Mouse (Mus musculus): ENCODE data around the gene Cpne5. TPM values are rescaled to one million over a fixed set of nuclear protein-coding genes. Genes with fewer than 3 reads are reported as not detected.
"Not testable (repeated sequence)": the region's sequence is repeated elsewhere in the genome, so short reads cannot be mapped to it uniquely, and the experiment has no call there.

Cpne5 gene
- total and polyA plus RNA-seq, 2 experiments from 2014 or later, result 61.6 to 65.8 TPM

GRCm38 (mm10) chr17:29251608-29252390 is 13.8 kb upstream of the Cpne5 start:
- WGBS, result 57% methylated on average over 15 of the region's 15 CpGs
- H3K4me1 ChIP-seq (ENCODE audit: insufficient read depth, low read length), result no peaks in the 10 kb centered on the region
- H3K9ac ChIP-seq (replicated peaks; ENCODE audit: low read length), result no peak overlapping the region
- peaks cover 4% of the 10 kb centered on the region; the same call in 1 of the 2 replicates for H3K36me3 ChIP-seq (ENCODE audit: insufficient read depth, low read length)
- H3K4me3 ChIP-seq (ENCODE audit: low read length), result no peak overlapping the region
- TF ChIP-seq CTCF (IDR thresholded peaks at IDR 0.05; ENCODE audit: low read depth), result no peak
- no peaks in the 10 kb centered on the region for H3K9me3 ChIP-seq (ENCODE audit: low read length)
- no peak overlapping the region for H3K27ac ChIP-seq
- H3K27me3 ChIP-seq (ENCODE audit: insufficient read depth, low read length), result no peaks in the 10 kb centered on the region
- no peak overlapping the region for H3K4me2 ChIP-seq (ENCODE audit: low read depth, low read length)
- DNase-seq (ENCODE audit: low spot score) (peak; percentile 60), ATAC-seq (no peak)

- not testable (repeated sequence) for ATAC-seq; DNase-seq (ENCODE audit: low spot score); H3K9ac ChIP-seq (replicated peaks; ENCODE audit: low read length); H3K9me3 ChIP-seq (ENCODE audit: low read length); H3K27ac ChIP-seq; H3K4me1 ChIP-seq (ENCODE audit: insufficient read depth, low read length); H3K36me3 ChIP-seq (ENCODE audit: insufficient read depth, low read length); H3K27me3 ChIP-seq (ENCODE audit: insufficient read depth, low read length); H3K4me3 ChIP-seq (ENCODE audit: low read length); H3K4me2 ChIP-seq (ENCODE audit: low read depth, low read length)
- 74% methylated on average over 14 of the region's 14 CpGs for WGBS
Observed at GRCm38 (mm10) chr17:29251006-29251405, 13.0 kb upstream of the Cpne5 start.

- no peak overlapping the region for H3K27ac ChIP-seq
- H3K36me3 ChIP-seq (ENCODE audit: insufficient read depth, low read length), result peaks cover 4% of the 10 kb centered on the region; the same call in 1 of the 2 replicates
- H3K9ac ChIP-seq (replicated peaks; ENCODE audit: low read length), result no peak overlapping the region
- H3K4me1 ChIP-seq (ENCODE audit: insufficient read depth, low read length), result 0 out of 2 replicates have a peak, but pooled peaks cover 4% of the 10 kb centered on the region
- H3K4me2 ChIP-seq (ENCODE audit: low read depth, low read length), result no peak overlapping the region
- no peak for ATAC-seq
- TF ChIP-seq CTCF (IDR thresholded peaks at IDR 0.05; ENCODE audit: low read depth), result peak; percentile 65
- H3K27me3 ChIP-seq (ENCODE audit: insufficient read depth, low read length), result no peaks in the 10 kb centered on the region
- H3K9me3 ChIP-seq (ENCODE audit: low read length), result no peaks in the 10 kb centered on the region
- 54% methylated on average over 9 of the region's 9 CpGs for WGBS
- peak; percentile 79 for DNase-seq (ENCODE audit: low spot score)
- no peak overlapping the region for H3K4me3 ChIP-seq (ENCODE audit: low read length)
Observed at GRCm38 (mm10) chr17:29249512-29249911, 11.5 kb upstream of the Cpne5 start.

- H3K36me3 ChIP-seq (ENCODE audit: insufficient read depth, low read length), result peaks cover 4% of the 10 kb centered on the region; the same call in 1 of the 2 replicates
- no peak overlapping the region for H3K9ac ChIP-seq (replicated peaks; ENCODE audit: low read length)
- no peaks in the 10 kb centered on the region for H3K9me3 ChIP-seq (ENCODE audit: low read length)
- peak; percentile 17 for DNase-seq (ENCODE audit: low spot score)
- 65% methylated on average over 13 of the region's 13 CpGs for WGBS
- no peak overlapping the region for H3K4me2 ChIP-seq (ENCODE audit: low read depth, low read length)
- no peak overlapping the region for H3K4me3 ChIP-seq (ENCODE audit: low read length)
- no peak for TF ChIP-seq CTCF (IDR thresholded peaks at IDR 0.05; ENCODE audit: low read depth)
- no peak overlapping the region for H3K27ac ChIP-seq
- H3K27me3 ChIP-seq (ENCODE audit: insufficient read depth, low read length), result no peaks in the 10 kb centered on the region
- no peak for ATAC-seq
- 0 out of 2 replicates have a peak, but pooled peaks cover 4% of the 10 kb centered on the region for H3K4me1 ChIP-seq (ENCODE audit: insufficient read depth, low read length)
Observed at GRCm38 (mm10) chr17:29247881-29248280, 9.9 kb upstream of the Cpne5 start.

- H3K27me3 ChIP-seq (ENCODE audit: insufficient read depth, low read length), result no peaks in the 10 kb centered on the region
- H3K9ac ChIP-seq (replicated peaks; ENCODE audit: low read length), result no peak overlapping the region
- peak overlapping the region; percentile 50; the same call in 1 of the 2 replicates for H3K27ac ChIP-seq
- TF ChIP-seq CTCF (IDR thresholded peaks at IDR 0.05; ENCODE audit: low read depth), result peak; percentile 97
- no peak overlapping the region for H3K4me3 ChIP-seq (ENCODE audit: low read length)
- peak; percentile 39; the same call in 1 of the 2 replicates for ATAC-seq
- H3K36me3 ChIP-seq (ENCODE audit: insufficient read depth, low read length), result peaks cover 4% of the 10 kb centered on the region; the same call in 1 of the 2 replicates
- H3K9me3 ChIP-seq (ENCODE audit: low read length), result no peaks in the 10 kb centered on the region
- H3K4me2 ChIP-seq (ENCODE audit: low read depth, low read length), result no peak overlapping the region
- DNase-seq (ENCODE audit: low spot score), result peak; percentile 94
- WGBS, result 31% methylated on average over 5 of the region's 5 CpGs
- H3K4me1 ChIP-seq (ENCODE audit: insufficient read depth, low read length), result 0 out of 2 replicates have a peak, but pooled peaks cover 4% of the 10 kb centered on the region
Observed at GRCm38 (mm10) chr17:29246602-29247001, 8.6 kb upstream of the Cpne5 start.

- 55% methylated on average over 7 of the region's 7 CpGs for whole genome bisulfite sequencing
- Histone ChIP-seq H3K27ac (no peak overlapping the region), H3K9ac (replicated peaks; ENCODE audit: low read length) (no peak overlapping the region), H3K4me3 (ENCODE audit: low read length) (no peak overlapping the region), H3K4me1 (ENCODE audit: insufficient read depth, low read length) (0 out of 2 replicates have a peak, but pooled peaks cover 4% of the 10 kb centered on the region), H3K36me3 (ENCODE audit: insufficient read depth, low read length) (no peaks in the 10 kb centered on the region; the same call in 1 of the 2 replicates), H3K9me3 (ENCODE audit: low read length) (no peaks in the 10 kb centered on the region), H3K27me3 (ENCODE audit: insufficient read depth, low read length) (no peaks in the 10 kb centered on the region), H3K4me2 (ENCODE audit: low read depth, low read length) (no peak overlapping the region)
- TF ChIP-seq CTCF (IDR thresholded peaks at IDR 0.05; ENCODE audit: low read depth), result no peak
- peak; percentile 26 for DNase-seq (ENCODE audit: low spot score)
- ATAC-seq, result peak; percentile 30; the same call in 1 of the 2 replicates
Observed at GRCm38 (mm10) chr17:29245725-29246124, 7.8 kb upstream of the Cpne5 start.

GRCm38 (mm10) chr17:29244912-29245311 is 6.9 kb upstream of the Cpne5 start:
- Histone ChIP-seq H3K4me1 (ENCODE audit: insufficient read depth, low read length) (0 out of 2 replicates have a peak, but pooled peaks cover 4% of the 10 kb centered on the region), H3K27ac (no peak overlapping the region; the same call in 1 of the 2 replicates), H3K27me3 (ENCODE audit: insufficient read depth, low read length) (no peaks in the 10 kb centered on the region), H3K4me3 (ENCODE audit: low read length) (no peak overlapping the region), H3K36me3 (ENCODE audit: insufficient read depth, low read length) (no peaks in the 10 kb centered on the region; the same call in 1 of the 2 replicates), H3K9me3 (ENCODE audit: low read length) (no peaks in the 10 kb centered on the region), H3K9ac (replicated peaks; ENCODE audit: low read length) (no peak overlapping the region; the same call in 1 of the 2 replicates), H3K4me2 (ENCODE audit: low read depth, low read length) (no peak overlapping the region)
- no peak for TF ChIP-seq CTCF (IDR thresholded peaks at IDR 0.05; ENCODE audit: low read depth)
- peak; percentile 51 for DNase-seq (ENCODE audit: low spot score)
- 16% methylated on average over 11 of the region's 12 CpGs for WGBS
- ATAC-seq, result no peak
